Mouse (Mus musculus): ENCODE results near the gene Dcakd. TPM values are rescaled to one million over a fixed set of nuclear protein-coding genes. Genes with fewer than 3 reads are reported as not detected.

Dcakd gene
- total and polyA plus RNA-seq, 2 experiments from 2014 or later: 165 to 191 TPM

- no peak for TF ChIP-seq CTCF (IDR thresholded peaks at IDR 0.05)
- 89% methylated on average over 6 of the region's 6 CpGs for WGBS
- no peaks in the 10 kb centered on the region for H3K4me1 ChIP-seq (ENCODE audit: insufficient read depth, low read length)
- no peak for ATAC-seq (ENCODE audit: low FRiP score)
- no peak overlapping the region for H3K4me2 ChIP-seq (ENCODE audit: low read depth, low read length, poor library complexity, severe bottlenecking)
- H3K27ac ChIP-seq (ENCODE audit: low read depth, low read length): no peak overlapping the region
- H3K4me3 ChIP-seq (ENCODE audit: low read depth, low read length): no peak overlapping the region
- no peak for DNase-seq (ENCODE audit: low spot score)
- H3K36me3 ChIP-seq (ENCODE audit: insufficient read depth, low read length): peaks cover 59% of the 10 kb centered on the region
- H3K27me3 ChIP-seq (ENCODE audit: insufficient read depth, low read length): no peaks in the 10 kb centered on the region
- no peaks in the 10 kb centered on the region for H3K9me3 ChIP-seq (ENCODE audit: low read length)
- no peak overlapping the region for H3K9ac ChIP-seq (replicated peaks; ENCODE audit: low read length, poor library complexity, severe bottlenecking)
Observed at GRCm38 (mm10) chr11:103067051-103067361, 38.9 kb upstream of the Dcakd start.

DNA sequence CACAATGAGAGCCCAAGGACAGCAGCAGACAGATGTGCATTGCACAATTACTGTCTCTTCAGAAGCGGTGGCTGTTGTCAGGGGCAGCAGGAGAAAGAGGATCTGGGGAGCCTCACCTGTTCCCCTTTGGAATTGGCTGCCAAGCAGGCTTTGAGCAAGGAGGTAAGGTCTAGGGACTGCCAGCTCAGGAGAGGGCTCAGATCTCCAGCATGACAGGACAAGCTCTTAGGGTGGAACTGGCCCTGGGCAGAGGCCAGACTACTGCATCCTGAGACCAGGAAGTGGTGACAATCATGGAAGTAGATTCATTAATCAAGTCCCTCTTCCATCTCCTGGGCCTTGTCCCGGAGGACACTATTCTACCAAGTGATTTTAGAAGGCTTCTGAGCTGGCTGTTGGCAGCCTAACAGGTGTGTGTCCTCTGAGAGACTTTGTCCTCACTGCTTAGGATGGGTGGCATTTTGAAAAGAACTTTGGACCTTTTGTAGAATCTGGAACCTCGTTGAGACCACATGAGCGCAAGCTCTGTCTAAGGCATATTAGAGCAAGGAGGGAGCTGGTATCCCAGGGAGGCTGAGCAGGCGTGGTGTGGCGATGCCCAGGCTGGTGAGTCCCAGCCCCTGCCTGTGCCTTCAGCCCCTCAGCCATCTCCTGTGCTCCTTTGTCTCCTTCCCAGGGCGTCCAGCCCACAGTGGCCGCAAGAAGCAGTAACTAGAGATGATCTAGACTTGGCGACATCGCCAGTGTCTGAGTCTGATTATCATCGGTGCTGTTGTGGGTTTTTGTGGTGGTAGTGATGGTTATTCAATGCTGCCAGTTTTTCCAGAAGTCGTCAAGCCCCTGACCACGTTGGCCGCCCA is 38.3 kb upstream of the Dcakd start:
- Histone ChIP-seq H3K27ac (ENCODE audit: low read depth, low read length) (no peak overlapping the region), H3K9ac (replicated peaks; ENCODE audit: low read length, poor library complexity, severe bottlenecking) (no peak overlapping the region), H3K9me3 (ENCODE audit: low read length) (no peaks in the 10 kb centered on the region), H3K4me2 (ENCODE audit: low read depth, low read length, poor library complexity, severe bottlenecking) (no peak overlapping the region), H3K4me3 (ENCODE audit: low read depth, low read length) (no peak overlapping the region), H3K27me3 (ENCODE audit: insufficient read depth, low read length) (no peaks in the 10 kb centered on the region), H3K4me1 (ENCODE audit: insufficient read depth, low read length) (no peaks in the 10 kb centered on the region), H3K36me3 (ENCODE audit: insufficient read depth, low read length) (peaks cover 59% of the 10 kb centered on the region)
- WGBS: 96% methylated on average over 14 of the region's 14 CpGs
- DNase-seq (ENCODE audit: low spot score) (no peak), ATAC-seq (ENCODE audit: low FRiP score) (no peak)
- TF ChIP-seq CTCF (IDR thresholded peaks at IDR 0.05): no peak

GRCm38 (mm10) chr11:103058499-103059085 is 30.5 kb upstream of the Dcakd start:
- H3K9ac ChIP-seq (replicated peaks; ENCODE audit: low read length, poor library complexity, severe bottlenecking): no peak overlapping the region
- WGBS: 80% methylated on average over 3 of the region's 3 CpGs
- peaks cover 54% of the 10 kb centered on the region for H3K36me3 ChIP-seq (ENCODE audit: insufficient read depth, low read length)
- H3K4me2 ChIP-seq (ENCODE audit: low read depth, low read length, poor library complexity, severe bottlenecking): no peak overlapping the region
- no peaks in the 10 kb centered on the region for H3K4me1 ChIP-seq (ENCODE audit: insufficient read depth, low read length)
- DNase-seq (ENCODE audit: low spot score): no peak
- H3K4me3 ChIP-seq (ENCODE audit: low read depth, low read length): no peak overlapping the region
- H3K27ac ChIP-seq (ENCODE audit: low read depth, low read length): no peak overlapping the region
- TF ChIP-seq CTCF (IDR thresholded peaks at IDR 0.05): peak; percentile 11; the same call in 1 of the 2 replicates
- no peaks in the 10 kb centered on the region for H3K27me3 ChIP-seq (ENCODE audit: insufficient read depth, low read length)
- no peak for ATAC-seq (ENCODE audit: low FRiP score)
- no peaks in the 10 kb centered on the region for H3K9me3 ChIP-seq (ENCODE audit: low read length)

GRCm38 (mm10) chr11:103056636-103057035 is 28.5 kb upstream of the Dcakd start:
- ATAC-seq (ENCODE audit: low FRiP score) (no peak), DNase-seq (ENCODE audit: low spot score) (no peak)
- Histone ChIP-seq H3K9me3 (ENCODE audit: low read length) (no peaks in the 10 kb centered on the region), H3K4me1 (ENCODE audit: insufficient read depth, low read length) (no peaks in the 10 kb centered on the region), H3K9ac (replicated peaks; ENCODE audit: low read length, poor library complexity, severe bottlenecking) (no peak overlapping the region), H3K4me2 (ENCODE audit: low read depth, low read length, poor library complexity, severe bottlenecking) (no peak overlapping the region), H3K27ac (ENCODE audit: low read depth, low read length) (no peak overlapping the region), H3K4me3 (ENCODE audit: low read depth, low read length) (no peak overlapping the region), H3K36me3 (ENCODE audit: insufficient read depth, low read length) (peaks cover 61% of the 10 kb centered on the region), H3K27me3 (ENCODE audit: insufficient read depth, low read length) (no peaks in the 10 kb centered on the region)
- no peak for TF ChIP-seq CTCF (IDR thresholded peaks at IDR 0.05)
- over 99% methylated on average over 7 of the region's 7 CpGs for WGBS

DNA sequence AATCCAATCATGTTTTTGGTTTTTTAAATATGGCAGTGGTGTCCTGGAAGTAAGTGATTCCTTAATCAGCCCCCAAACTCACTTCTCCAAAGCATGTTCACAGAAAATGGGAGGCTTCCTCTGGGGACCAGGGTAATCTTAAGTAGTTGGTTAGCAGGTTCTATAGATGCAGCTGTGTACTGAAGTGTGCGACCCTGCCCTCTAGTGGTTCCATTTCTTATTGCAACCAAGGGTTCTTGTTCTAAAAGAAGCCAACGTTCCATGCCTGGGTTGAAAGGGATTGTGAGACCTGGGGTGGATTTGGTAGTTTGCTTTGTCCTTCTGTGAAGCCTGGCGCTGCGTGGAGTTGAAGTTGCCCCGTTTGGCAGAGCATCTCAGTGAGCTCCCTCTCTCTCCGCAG is 26.7 kb upstream of the Dcakd start:
- peak; percentile 91 for TF ChIP-seq CTCF (IDR thresholded peaks at IDR 0.05)
- H3K9me3 ChIP-seq (ENCODE audit: low read length): no peaks in the 10 kb centered on the region
- no peak overlapping the region for H3K4me2 ChIP-seq (ENCODE audit: low read depth, low read length, poor library complexity, severe bottlenecking)
- no peaks in the 10 kb centered on the region for H3K27me3 ChIP-seq (ENCODE audit: insufficient read depth, low read length)
- H3K4me1 ChIP-seq (ENCODE audit: insufficient read depth, low read length): no peaks in the 10 kb centered on the region
- H3K27ac ChIP-seq (ENCODE audit: low read depth, low read length): no peak overlapping the region
- DNase-seq (ENCODE audit: low spot score) (peak; percentile 87), ATAC-seq (ENCODE audit: low FRiP score) (no peak)
- 36% methylated on average over 6 of the region's 6 CpGs for WGBS
- no peak overlapping the region for H3K9ac ChIP-seq (replicated peaks; ENCODE audit: low read length, poor library complexity, severe bottlenecking)
- H3K4me3 ChIP-seq (ENCODE audit: low read depth, low read length): no peak overlapping the region
- H3K36me3 ChIP-seq (ENCODE audit: insufficient read depth, low read length): peaks cover 71% of the 10 kb centered on the region

Data from midbrain, postnatal 0 days (tissue).